Mouse (Mus musculus) adrenal gland, adult (tissue): ENCODE data around the gene Rpl28.

Experiments
- DNase-seq, 2 experiments: peaks; one replicate each; pipeline ENCODE4 v3.0.0; 2022 to 2023; ENCODE audit warnings: low spot score in 1 of 2; ENCODE audit not compliant: inconsistent age in 2 of 2

Gene Rpl28

GRCm38 (mm10) chr7:4825365-4825764, 32.7 kb downstream of the Rpl28 start:
- no peak for DNase-seq

GRCm38 (mm10) chr7:4830476-4830875, 37.8 kb downstream of the Rpl28 start:
- DNase-seq: no peak

- DNase-seq: no peak
These were observed 43.1 kb downstream of the Rpl28 start for GRCm38 (mm10) chr7:4835631-4836327.

GRCm38 (mm10) chr7:4836351-4836792, 43.7 kb downstream of the Rpl28 start:
- peak; percentile 75 to 88 for DNase-seq

- no peak for DNase-seq
These were observed 45.0 kb downstream of the Rpl28 start for GRCm38 (mm10) chr7:4837639-4838038.

- no peak for DNase-seq
These were observed 49.4 kb downstream of the Rpl28 start for GRCm38 (mm10) chr7:4842077-4842476.

- peak in 1 of 2 experiments; percentile 49 for DNase-seq
These were observed 50.0 kb downstream of the Rpl28 start for GRCm38 (mm10) chr7:4842634-4843131.

GRCm38 (mm10) chr7:4843604-4844244, 51.0 kb downstream of the Rpl28 start:
- peak in 1 of 2 experiments; percentile 69 for DNase-seq

- no peak for DNase-seq
These were observed 51.7 kb downstream of the Rpl28 start, which contains the start of gene Shisa7 for GRCm38 (mm10) chr7:4844245-4844916. TSS of gene Shisa7 (minus strand) at chr7:4844696.
